Mouse (Mus musculus): Measurements from ENCODE around the gene Gm38392. TPM values are rescaled to one million over a fixed set of nuclear protein-coding genes. Genes with fewer than 3 reads are reported as not detected.
A peak's percentile ranks its signal among the peaks of the same experiment; 100 is the strongest.
"Not testable (repeated sequence)": the region's sequence is repeated elsewhere in the genome, so short reads cannot be mapped to it uniquely, and the experiment has no call there.

Gm38392 gene
- under 1 TPM in 1 of 4 experiments, not detected in 3; 0.61 TPM for total RNA-seq (2022)

DNA sequence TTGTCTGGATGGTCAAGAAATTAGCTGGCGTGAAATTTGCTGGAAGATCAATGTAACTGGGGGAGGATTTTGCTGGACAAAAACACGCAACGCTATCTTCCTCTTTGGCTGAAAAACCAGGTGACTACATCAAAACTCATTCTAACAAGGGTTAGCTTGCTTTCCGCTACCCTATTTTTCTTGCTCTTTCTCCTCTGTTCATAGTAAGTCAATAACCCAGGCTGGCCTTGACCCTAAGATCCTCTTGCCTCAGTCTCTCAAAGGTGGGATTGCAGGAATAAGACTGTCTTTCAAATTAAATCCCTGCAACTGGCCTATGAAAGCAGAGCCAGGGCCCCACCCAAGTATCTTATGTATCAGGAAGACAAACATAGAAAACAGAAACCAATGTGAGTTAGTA lies at the start of gene Gm38392:
TSS of gene Gm38392 (minus strand) at position 101 of the 400 bp plus-strand sequence.
- no peak for DNase-seq (ENCODE audit: low spot score in 2 of 2)

GRCm38 (mm10) chr3:88336058-88337013 lies 49.3 kb upstream of the Gm38392 start, which contains the start of the genes Tmem79 and Smg5:
Gene Tmem79, minus strand, starts transcription at chr3:88336148.
Gene Smg5, plus strand, starts transcription at chr3:88336260.
- peak; percentile 93 to 94 for DNase-seq (ENCODE audit: low spot score in 2 of 2)

GRCm38 (mm10) chr3:88335436-88336053 lies 48.5 kb upstream of the Gm38392 start:
- DNase-seq (ENCODE audit: low spot score in 2 of 2), result no peak

GRCm38 (mm10) chr3:88334902-88335435 lies 48.0 kb upstream of the Gm38392 start:
- no peak for DNase-seq (ENCODE audit: low spot score in 2 of 2)

- no peak for DNase-seq (ENCODE audit: low spot score in 2 of 2)
These were observed 47.1 kb upstream of the Gm38392 start for GRCm38 (mm10) chr3:88334029-88334658.

DNA sequence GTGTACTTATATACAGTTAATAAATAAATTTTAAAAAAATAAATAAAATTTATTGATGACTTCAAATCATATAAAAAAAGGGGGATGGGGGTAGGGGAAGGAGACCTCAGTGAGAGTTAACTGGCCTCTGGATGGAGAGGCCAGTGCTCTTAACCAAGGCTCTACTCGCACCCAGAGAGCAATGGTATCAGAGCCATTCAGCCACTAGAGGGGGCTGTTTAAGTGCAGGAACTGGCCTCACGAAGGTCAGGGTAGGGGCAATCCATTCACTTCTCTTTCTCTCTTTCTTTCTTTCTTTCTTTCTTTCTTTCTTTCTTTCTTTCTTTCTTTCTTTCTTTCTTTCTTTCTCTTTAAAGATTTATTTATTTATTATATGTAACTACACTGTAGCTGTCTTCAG lies 44.3 kb upstream of the Gm38392 start:
- DNase-seq (ENCODE audit: low spot score in 2 of 2), result no peak

GRCm38 (mm10) chr3:88328956-88329355 lies 41.9 kb upstream of the Gm38392 start:
- no peak for DNase-seq (ENCODE audit: low spot score in 2 of 2)

DNA sequence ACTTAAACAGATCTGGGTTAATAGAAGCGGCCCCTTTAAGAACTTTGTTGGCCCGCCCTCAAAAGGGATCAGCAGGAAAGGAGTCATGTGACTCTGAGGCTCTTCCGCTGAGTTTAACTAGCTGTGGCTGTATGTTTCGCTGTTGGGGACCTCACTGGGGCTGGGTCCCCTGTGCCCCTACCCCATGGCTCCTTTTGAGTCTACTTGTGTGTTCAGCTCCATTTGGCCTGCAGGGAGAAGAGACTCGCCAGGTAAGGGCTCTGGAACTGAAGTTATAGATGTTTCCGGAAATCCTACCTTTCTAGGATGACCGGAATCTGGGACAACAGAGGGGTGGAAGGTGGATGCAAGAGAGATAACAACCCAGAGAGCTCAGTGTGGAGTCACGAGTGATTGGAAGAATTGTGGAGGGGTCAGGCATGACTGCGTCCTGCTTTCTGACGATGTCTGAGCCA lies 38.0 kb upstream of the Gm38392 start, which contains the start of gene Glmp:
TSS of gene Glmp (plus strand) at position 73 of the 455 bp plus-strand sequence.
- DNase-seq (ENCODE audit: low spot score in 2 of 2), result peak; percentile 20 to 40

- no peak for DNase-seq (ENCODE audit: low spot score in 2 of 2)
These were observed 12.2 kb upstream of the Gm38392 start for GRCm38 (mm10) chr3:88299172-88299571.

DNA sequence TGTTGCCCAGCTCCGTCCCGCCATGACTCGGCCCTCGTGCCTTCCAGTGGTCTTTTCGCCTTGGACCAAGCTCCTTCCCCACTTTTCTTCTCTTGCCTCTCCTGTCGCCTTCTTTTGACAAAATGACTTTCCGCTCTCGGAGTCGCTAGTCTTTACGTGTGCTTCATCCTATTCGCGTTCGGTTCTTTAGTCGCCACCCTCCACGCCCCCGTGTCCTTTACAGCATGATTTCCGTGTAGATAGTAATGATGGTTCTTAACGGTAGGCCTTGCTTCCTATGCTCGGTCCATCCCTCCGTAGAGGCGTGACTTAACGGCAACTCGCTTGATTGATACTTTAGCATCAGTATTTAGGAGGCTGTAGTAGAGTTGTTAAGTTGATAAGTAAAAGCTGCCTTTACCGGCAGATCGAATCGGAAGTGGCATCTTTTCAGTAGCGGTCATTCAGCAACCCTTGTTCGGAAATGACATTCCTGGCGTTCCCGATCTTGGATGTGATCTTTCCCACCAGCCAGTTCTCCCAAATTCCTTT lies 10.4 kb upstream of the Gm38392 start:
- peak; percentile 8 to 62 for DNase-seq (ENCODE audit: low spot score in 2 of 2)

DNA sequence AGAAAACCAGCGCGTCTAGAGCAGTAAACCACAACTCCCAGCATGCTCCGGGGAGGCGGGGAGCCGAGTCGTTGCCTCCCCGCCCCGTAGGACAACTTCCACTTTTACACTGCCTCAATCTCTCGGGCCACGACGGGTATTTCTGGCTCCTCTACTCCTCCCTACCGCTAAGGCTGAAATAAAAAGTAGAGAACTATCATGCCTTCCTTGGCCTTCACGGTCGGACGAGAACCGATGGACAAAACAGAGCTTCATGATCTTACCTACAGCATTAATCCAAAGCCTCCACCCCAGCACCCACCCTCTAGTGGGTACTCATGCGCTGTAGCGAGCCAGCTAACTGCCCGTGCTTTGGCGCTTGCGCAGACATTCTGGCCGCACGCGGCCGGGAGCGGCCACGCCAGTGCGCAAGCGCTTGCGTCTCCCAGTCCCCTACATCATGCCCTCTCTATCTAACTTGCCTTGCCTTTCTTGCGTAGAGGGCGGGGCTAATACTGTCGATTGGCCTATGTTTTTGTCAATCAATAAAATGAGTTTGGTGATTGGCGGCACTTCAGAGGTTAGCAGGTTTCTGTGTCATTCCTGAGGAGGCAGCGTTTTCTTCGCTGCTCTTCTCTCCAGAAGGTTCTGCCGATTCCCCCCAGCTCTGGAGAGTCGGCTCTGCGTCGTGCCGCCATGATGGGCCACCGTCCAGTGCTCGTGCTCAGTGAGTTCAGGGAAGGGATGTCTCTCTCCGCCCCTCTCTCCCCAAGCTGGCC lies 9.7 kb upstream of the Gm38392 start, which contains the start of the genes Tsacc and Cct3:
TSS of gene Tsacc (minus strand) at position 439 of the 758 bp plus-strand sequence.
TSS of gene Cct3 (plus strand) at position 556 of the 758 bp plus-strand sequence.
- peak; percentile 87 to 98 for DNase-seq (ENCODE audit: low spot score in 2 of 2)

GRCm38 (mm10) chr3:88296110-88296560 lies 9.1 kb upstream of the Gm38392 start:
- DNase-seq (ENCODE audit: low spot score in 2 of 2), result peak in 1 of 2 experiments; percentile 28

- not testable (repeated sequence) for DNase-seq (ENCODE audit: low spot score in 2 of 2)
These were observed 8.3 kb upstream of the Gm38392 start for GRCm38 (mm10) chr3:88295272-88295671.

DNA sequence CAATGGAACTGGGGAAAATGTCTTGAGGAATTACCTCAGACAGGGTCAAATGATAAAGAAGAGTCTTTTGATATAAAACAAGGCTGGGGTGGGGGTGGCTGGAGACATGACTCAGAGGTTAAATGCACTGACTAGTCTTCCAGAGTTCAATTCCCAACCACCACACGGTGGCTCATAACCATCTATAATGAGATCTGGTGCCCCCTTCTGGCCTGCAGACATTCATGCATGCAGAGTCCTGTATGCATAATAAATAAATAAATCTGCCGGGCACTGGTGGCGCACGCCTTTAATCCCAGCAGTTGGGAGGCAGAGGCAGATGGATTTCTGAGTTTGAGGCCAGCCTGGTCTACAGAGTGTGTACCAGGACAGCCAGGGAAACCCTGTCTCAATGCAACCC lies 5.0 kb upstream of the Gm38392 start:
- no peak for DNase-seq (ENCODE audit: low spot score in 2 of 2)

GRCm38 (mm10) chr3:88288133-88288713 lies 1.2 kb upstream of the Gm38392 start:
- DNase-seq (ENCODE audit: low spot score in 2 of 2), result not testable (repeated sequence)

DNA sequence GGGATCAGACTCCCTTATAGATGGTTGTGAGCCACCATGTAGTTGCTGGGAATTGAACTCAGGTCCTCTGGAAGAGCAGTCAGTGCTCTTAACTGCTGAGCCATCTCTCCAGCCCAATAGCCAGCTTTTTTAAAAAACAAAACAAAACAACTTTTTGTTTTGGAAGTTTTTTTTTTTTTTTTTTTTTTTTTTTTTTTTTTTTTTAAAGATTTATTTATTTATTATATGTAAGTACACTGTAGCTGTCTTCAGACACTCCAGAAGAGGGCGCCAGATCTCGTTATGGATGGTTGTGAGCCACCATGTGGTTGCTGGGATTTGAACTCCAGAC lies 1.5 kb downstream of the Gm38392 start:
- DNase-seq (ENCODE audit: low spot score in 2 of 2), result not testable (repeated sequence)

- DNase-seq (ENCODE audit: low spot score in 2 of 2), result not testable (repeated sequence)
These were observed 2.0 kb downstream of the Gm38392 start for GRCm38 (mm10) chr3:88284815-88285564.

DNA sequence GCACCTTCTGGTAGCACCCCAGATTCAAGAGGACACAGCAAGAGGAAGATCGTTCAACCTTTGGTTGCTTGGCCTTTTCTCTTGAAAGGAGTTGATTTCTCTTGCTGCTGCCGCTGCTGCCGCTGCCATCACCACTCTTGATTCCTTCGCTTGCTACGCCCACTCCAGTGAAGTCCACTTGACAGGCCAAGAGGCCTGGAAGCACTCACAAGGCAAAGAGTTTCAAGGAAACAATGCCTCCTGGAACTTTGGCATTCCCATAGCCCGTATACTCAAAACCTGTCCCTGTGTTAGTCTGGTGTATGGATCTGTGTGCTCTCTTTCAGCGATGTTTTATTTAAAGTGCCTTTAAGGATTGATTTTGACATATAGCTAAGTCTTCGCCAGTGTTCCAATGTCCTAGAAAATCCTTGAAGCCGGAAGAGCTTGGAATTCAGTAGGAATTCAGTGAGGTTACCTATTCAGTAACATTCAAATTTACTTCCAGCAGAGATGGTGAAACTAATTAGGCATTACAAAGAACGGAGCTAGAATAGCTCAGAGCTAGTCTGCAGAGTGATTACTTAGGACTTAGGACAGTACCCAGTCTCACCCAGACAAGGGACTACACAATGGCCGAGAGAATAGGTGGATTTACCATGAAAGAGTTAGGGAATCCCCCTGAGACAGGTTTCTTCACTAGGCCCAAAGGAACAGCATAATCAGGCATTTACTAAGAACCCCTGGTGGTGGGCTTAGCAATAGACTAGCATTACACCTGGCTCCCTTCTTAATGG lies 5.7 kb downstream of the Gm38392 start:
- not testable (repeated sequence) for DNase-seq (ENCODE audit: low spot score in 2 of 2)
